Mouse (Mus musculus): ENCODE data around the gene Atp5d.

Atp5d gene

GRCm38 (mm10) chr10:80139975-80140665, 1.7 kb downstream of the Atp5d start:
- DNase-seq (ENCODE audit: low read depth, low spot score) = no peak

GRCm38 (mm10) chr10:80140666-80141035, 2.2 kb downstream of the Atp5d start, which contains the start of gene Cbarp:
Cbarp (minus strand) TSS chr10:80140835.
- DNase-seq (ENCODE audit: low read depth, low spot score) = no peak

GRCm38 (mm10) chr10:80141243-80141642, 2.8 kb downstream of the Atp5d start:
- peak; percentile 87 for DNase-seq (ENCODE audit: low read depth, low spot score)

GRCm38 (mm10) chr10:80141786-80142529, 3.5 kb downstream of the Atp5d start:
- DNase-seq (ENCODE audit: low read depth, low spot score) = peak; percentile 98

GRCm38 (mm10) chr10:80142530-80142925, 4.1 kb downstream of the Atp5d start:
- no peak for DNase-seq (ENCODE audit: low read depth, low spot score)

GRCm38 (mm10) chr10:80143664-80144063, 5.2 kb downstream of the Atp5d start:
- DNase-seq (ENCODE audit: low read depth, low spot score) = no peak

- DNase-seq (ENCODE audit: low read depth, low spot score) = no peak
Observed at GRCm38 (mm10) chr10:80144159-80144558, 5.7 kb downstream of the Atp5d start.

GRCm38 (mm10) chr10:80144864-80145838, 6.7 kb downstream of the Atp5d start:
- no peak for DNase-seq (ENCODE audit: low read depth, low spot score)

- DNase-seq (ENCODE audit: low read depth, low spot score) = no peak
Observed at GRCm38 (mm10) chr10:80145896-80146295, 7.5 kb downstream of the Atp5d start.

GRCm38 (mm10) chr10:80146568-80147011, 8.2 kb downstream of the Atp5d start:
- DNase-seq (ENCODE audit: low read depth, low spot score) = no peak

GRCm38 (mm10) chr10:80147146-80147718, 8.8 kb downstream of the Atp5d start:
- no peak for DNase-seq (ENCODE audit: low read depth, low spot score)

- DNase-seq (ENCODE audit: low read depth, low spot score) = no peak
Observed at GRCm38 (mm10) chr10:80147719-80148601, 9.5 kb downstream of the Atp5d start, which contains the start of gene Midn. Midn (plus strand) TSS chr10:80148272.

GRCm38 (mm10) chr10:80148610-80149290, 10.3 kb downstream of the Atp5d start:
- DNase-seq (ENCODE audit: low read depth, low spot score) = no peak

- DNase-seq (ENCODE audit: low read depth, low spot score) = peak; percentile 99
Observed at GRCm38 (mm10) chr10:80149291-80150225, 11.1 kb downstream of the Atp5d start.

GRCm38 (mm10) chr10:80150226-80151210, 12.1 kb downstream of the Atp5d start:
- DNase-seq (ENCODE audit: low read depth, low spot score) = no peak

- no peak for DNase-seq (ENCODE audit: low read depth, low spot score)
Observed at GRCm38 (mm10) chr10:80151211-80152034, 13.0 kb downstream of the Atp5d start.

Data from brain, embryonic 18.5 days (tissue).